Mouse (Mus musculus) cerebellum, adult 2 months (tissue): ENCODE data around the gene Acbd6.

Experiments used
- CTCF ChIP-seq: fragments of 200-500 bp; IDR thresholded peaks from 2 replicates; pipeline ENCODE4 v1.5.1; 2011; ENCODE audit warnings: low read depth, mild to moderate bottlenecking, control low read depth, low read length, moderate library complexity, borderline replicate concordance; ENCODE audit not compliant: insufficient read depth
- POLR2A ChIP-seq: fragments of 200-500 bp; IDR thresholded peaks from 2 replicates; pipeline ENCODE4 v1.6.1; 2011; ENCODE audit warnings: low read length, control low read depth, borderline replicate concordance; ENCODE audit not compliant: insufficient read depth

DNA sequence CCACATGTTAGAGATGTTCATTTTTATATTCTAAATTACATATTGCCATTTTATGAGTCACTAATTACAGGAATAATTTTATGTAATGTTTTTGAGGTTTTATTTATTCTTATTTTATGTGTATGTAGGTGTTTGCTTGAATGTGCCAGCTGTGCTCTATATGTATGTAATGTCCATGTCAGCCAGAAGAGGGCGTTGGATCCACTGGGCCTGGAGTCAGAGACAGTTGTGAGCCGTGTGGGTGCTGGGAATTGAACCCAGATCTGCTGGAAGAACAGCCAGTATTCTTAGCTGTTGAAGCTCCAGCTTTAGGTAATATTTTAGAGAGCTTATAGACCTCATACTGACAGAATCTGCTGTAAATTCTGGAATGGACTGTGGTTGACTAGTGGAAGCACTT, 56.5 kb downstream of the Acbd6 start:
- TF ChIP-seq CTCF (no peak; the same call in 1 of the 2 replicates), POLR2A (no peak)
